Mouse (Mus musculus) MEL (cell line): ENCODE results near the gene Spag7. TPM values are rescaled to one million over a fixed set of nuclear protein-coding genes. Genes with fewer than 3 reads are reported as not detected.

Source experiments
- DNase-seq: peaks from one replicate; pipeline ENCODE4 v3.0.0; 2011; ENCODE audit warnings: low read depth, low spot score
- H3K27ac ChIP-seq: 2 replicates; pipeline ENCODE4 v1.5.1; 2012; ENCODE audit warnings: low read depth, mild to moderate bottlenecking, control low read depth, low read length, moderate library complexity; ENCODE audit not compliant: control insufficient read depth
- H3K27me3 ChIP-seq, 2 experiments: fragments of 150-350 bp in 1 of 2; sonication (generic) in 1 of 2; 2 replicates each; pipeline ENCODE4 v1.6.1; 2012; ENCODE audit warnings: low read length in 2 of 2, mild to moderate bottlenecking in 2 of 2, improper control_type of control experiment in 1 of 2, moderate library complexity in 1 of 2; ENCODE audit not compliant: insufficient read depth in 2 of 2, control insufficient read depth in 1 of 2
- H3K36me3 ChIP-seq, 2 experiments: 2 replicates each; pipeline ENCODE4 v1.6.1; 2012 to 2014; ENCODE audit warnings: low read length in 2 of 2, improper control_type of control experiment in 1 of 2, inconsistent platforms in 1 of 2, mild to moderate bottlenecking in 1 of 2; ENCODE audit not compliant: insufficient read depth in 2 of 2, control insufficient read depth in 1 of 2
- H3K4me1 ChIP-seq, 2 experiments: fragments of 150-350 bp in 1 of 2; sonication (generic) in 1 of 2; 2 replicates each; pipeline ENCODE4 v1.6.1; 2012; ENCODE audit warnings: low read length in 2 of 2, improper control_type of control experiment in 1 of 2, mild to moderate bottlenecking in 1 of 2; ENCODE audit not compliant: insufficient read depth in 2 of 2, control insufficient read depth in 1 of 2
- H3K4me3 ChIP-seq, 2 experiments: fragments of 150-350 bp in 1 of 2; sonication (generic) in 1 of 2; 2 replicates each; pipeline ENCODE4 v1.5.1; 2012; ENCODE audit warnings: low read depth in 2 of 2, low read length in 2 of 2, mild to moderate bottlenecking in 2 of 2, moderate library complexity in 2 of 2, control low read depth in 1 of 2, improper control_type of control experiment in 1 of 2; ENCODE audit not compliant: control insufficient read depth in 1 of 2, insufficient read depth in 1 of 2
- H3K79me2 ChIP-seq: 2 replicates; pipeline ENCODE4 v1.6.1; 2012; ENCODE audit warnings: mild to moderate bottlenecking, low read length, moderate library complexity; ENCODE audit not compliant: control insufficient read depth, poor library complexity, insufficient read depth
- H3K9ac ChIP-seq: 2 replicates; pipeline ENCODE4 v1.6.1; 2012; ENCODE audit warnings: low read depth, mild to moderate bottlenecking, control low read depth, low read length, moderate library complexity; ENCODE audit not compliant: control insufficient read depth, poor library complexity, severe bottlenecking
- H3K9me3 ChIP-seq: fragments of 150-350 bp; sonication (generic); replicated peaks from 2 replicates; pipeline ENCODE4 v1.6.1; 2012; ENCODE audit warnings: mild to moderate bottlenecking, low read length, improper control_type of control experiment, moderate library complexity; ENCODE audit not compliant: insufficient read depth
- CHD1 ChIP-seq: IDR thresholded peaks from 2 replicates; pipeline ENCODE4 v1.6.1; 2012; ENCODE audit warnings: low read depth, mild to moderate bottlenecking, inconsistent platforms, low read length, improper control_type of control experiment
- CHD2 ChIP-seq: IDR thresholded peaks from 2 replicates; pipeline ENCODE4 v1.6.1; 2011; ENCODE audit warnings: low read length, improper control_type of control experiment
- GABPA ChIP-seq: IDR thresholded peaks from 2 replicates; pipeline ENCODE4 v1.6.1; 2012; ENCODE audit warnings: low read depth, mild to moderate bottlenecking, inconsistent platforms, low read length, improper control_type of control experiment, moderate library complexity
- MAFK ChIP-seq: IDR thresholded peaks from 2 replicates; pipeline ENCODE4 v1.6.1; 2011; ENCODE audit warnings: low read depth, mild to moderate bottlenecking, low read length, improper control_type of control experiment, borderline replicate concordance
- MAZ ChIP-seq: IDR thresholded peaks from 2 replicates; pipeline ENCODE4 v1.6.1; 2012; ENCODE audit warnings: low read depth, mild to moderate bottlenecking, inconsistent platforms, low read length, improper control_type of control experiment
- MEF2A ChIP-seq: IDR thresholded peaks from 2 replicates; pipeline ENCODE4 v1.6.1; 2014; ENCODE audit warnings: low read depth, mild to moderate bottlenecking, inconsistent platforms, low read length, improper control_type of control experiment; ENCODE audit not compliant: poor library complexity, insufficient replicate concordance, severe bottlenecking; ENCODE audit errors: extremely low read depth
- POLR2AphosphoS5 ChIP-seq: IDR thresholded peaks from 2 replicates; pipeline ENCODE4 v1.6.1; 2012; ENCODE audit warnings: low read depth, borderline replicate concordance, mild to moderate bottlenecking, inconsistent platforms, low read length, moderate library complexity, mixed read lengths
- RCOR1 ChIP-seq: IDR thresholded peaks from 2 replicates; pipeline ENCODE4 v1.6.1; 2012; ENCODE audit warnings: low read depth, mild to moderate bottlenecking, inconsistent platforms, low read length, improper control_type of control experiment
- SMC3 ChIP-seq: IDR thresholded peaks from 2 replicates; pipeline ENCODE4 v1.6.1; 2011; ENCODE audit warnings: low read depth, low read length, improper control_type of control experiment
- UBTF ChIP-seq: IDR thresholded peaks from 2 replicates; pipeline ENCODE4 v1.6.1; 2012; ENCODE audit warnings: low read depth, mild to moderate bottlenecking, inconsistent platforms, low read length, improper control_type of control experiment, moderate library complexity, borderline replicate concordance; ENCODE audit not compliant: insufficient read depth
- USF2 ChIP-seq, 2 experiments: IDR thresholded peaks; 2 replicates each; pipeline ENCODE4 v1.6.1; 2011 to 2012; ENCODE audit warnings: improper control_type of control experiment in 2 of 2, low read length in 2 of 2, borderline replicate concordance in 1 of 2, inconsistent platforms in 1 of 2, low read depth in 1 of 2, mild to moderate bottlenecking in 1 of 2; ENCODE audit not compliant: insufficient read depth in 1 of 2
- ZC3H11A ChIP-seq: IDR thresholded peaks from 2 replicates; pipeline ENCODE4 v1.6.1; 2012; ENCODE audit warnings: low read depth, mild to moderate bottlenecking, inconsistent platforms, low read length, improper control_type of control experiment
- ZKSCAN1 ChIP-seq: IDR thresholded peaks from 2 replicates; pipeline ENCODE4 v1.6.1; 2012; ENCODE audit warnings: low read depth, mild to moderate bottlenecking, inconsistent platforms, low read length, improper control_type of control experiment, moderate library complexity
- ZNF384 ChIP-seq: IDR thresholded peaks from 2 replicates; pipeline ENCODE4 v1.6.1; 2012; ENCODE audit warnings: low read depth, mild to moderate bottlenecking, inconsistent platforms, low read length, improper control_type of control experiment
- polyA plus RNA-seq, 2 experiments: library from polyadenylated mRNA; stranded (reverse) in 1 of 2; unstranded in 1 of 2; fragments of >175 nt in 1 of 2; fragments of >200 nt in 1 of 2; gene quantifications; 2 replicates each; pipeline versions ENCODE4 v1.2.1 to v1.2.4; 2012; ENCODE audit warnings: low replicate concordance in 2 of 2, low read depth in 1 of 2; ENCODE audit not compliant: insufficient read length in 2 of 2, insufficient read depth in 1 of 2, missing spikeins in 1 of 2
- total RNA-seq: library from RNA; depleted of rRNA; stranded (reverse); fragments of 300-350 nt; gene quantifications from 2 replicates; pipeline ENCODE4 v1.2.3, GENCODE M21; 2012

Gene Spag7
- total and polyA plus RNA-seq, 3 experiments: 76.4 to 99.6 TPM; not detected in 1

GRCm38 (mm10) chr11:70671333-70672047 is 2.3 kb upstream of the Spag7 start:
- H3K36me3 ChIP-seq: peaks cover 0 to 11% of the 10 kb centered on the region in 2 experiments; a peak in 2 of 4 replicates
- TF ChIP-seq SMC3 (no peak), UBTF (no peak), CHD1 (no peak), USF2 (IDR thresholded peaks at IDR 0.05; ENCODE audit: borderline replicate concordance in 1 of 2, insufficient read depth in 1 of 2, low read depth in 1 of 2, low read length in 2 of 2) (no peak), CHD2 (no peak), MAFK (no peak), POLR2AphosphoS5 (no peak), ZKSCAN1 (no peak), GABPA (no peak)
- H3K27me3 ChIP-seq: no peaks in the 10 kb centered on the region
- DNase-seq: no peak
- H3K79me2 ChIP-seq: peaks cover 18% of the 10 kb centered on the region
- H3K4me3 ChIP-seq: no peak overlapping the region
- H3K4me1 ChIP-seq: peaks cover 2 to 24% of the 10 kb centered on the region in 2 experiments; a peak in 3 of 4 replicates
- no peak overlapping the region for H3K9ac ChIP-seq
- H3K9me3 ChIP-seq: no peaks in the 10 kb centered on the region
- H3K27ac ChIP-seq: no peak overlapping the region

- Histone ChIP-seq H3K79me2 (peaks cover 18% of the 10 kb centered on the region), H3K27ac (no peak overlapping the region), H3K4me1 (peaks cover 2 to 24% of the 10 kb centered on the region in 2 experiments; a peak in 3 of 4 replicates), H3K9me3 (no peaks in the 10 kb centered on the region), H3K9ac (peak overlapping the region; percentile 90), H3K27me3 (no peaks in the 10 kb centered on the region), H3K4me3 (no peak overlapping the region), H3K36me3 (peaks cover 0 to 11% of the 10 kb centered on the region in 2 experiments; a peak in 2 of 4 replicates)
- DNase-seq: no peak
- no peak for TF ChIP-seq ZC3H11A
- TF ChIP-seq MAZ: no peak
- no peak for TF ChIP-seq ZNF384
- no peak for TF ChIP-seq RCOR1
- no peak for TF ChIP-seq MEF2A
These were observed 1.3 kb upstream of the Spag7 start for GRCm38 (mm10) chr11:70670483-70670882.
